Mouse (Mus musculus) telencephalon, adult 2 months (tissue): ENCODE measurements around the gene Dgkh.

Experiments
- DNase-seq: peaks from one replicate; pipeline ENCODE4 v3.0.0-alpha.2; 2011; ENCODE audit warnings: low read depth, low spot score

The Dgkh gene

GRCm38 (mm10) chr14:78538572-78539320 lies 193.8 kb downstream of the Dgkh start:
- no peak for DNase-seq

- DNase-seq, result peak; percentile 53
Measured at GRCm38 (mm10) chr14:78537551-78537950, 195.0 kb downstream of the Dgkh start.

GRCm38 (mm10) chr14:78536281-78537165 lies 196.1 kb downstream of the Dgkh start, which contains the start of gene Akap11:
Gene Akap11 (minus strand): TSS chr14:78536808.
- peak; percentile 96 for DNase-seq

- no peak for DNase-seq
Measured at GRCm38 (mm10) chr14:78535366-78535765, 197.2 kb downstream of the Dgkh start.

- DNase-seq, result no peak
Measured at GRCm38 (mm10) chr14:78534651-78535050, 197.9 kb downstream of the Dgkh start.

GRCm38 (mm10) chr14:78533701-78534100 lies 198.9 kb downstream of the Dgkh start:
- DNase-seq, result no peak

- DNase-seq, result no peak
Measured at GRCm38 (mm10) chr14:78532345-78532744, 200.2 kb downstream of the Dgkh start.

GRCm38 (mm10) chr14:78530256-78530655 lies 202.3 kb downstream of the Dgkh start:
- no peak for DNase-seq

GRCm38 (mm10) chr14:78528461-78529425 lies 203.8 kb downstream of the Dgkh start:
- DNase-seq, result no peak

- DNase-seq, result no peak
Measured at GRCm38 (mm10) chr14:78526907-78527306, 205.7 kb downstream of the Dgkh start.

GRCm38 (mm10) chr14:78526475-78526874 lies 206.1 kb downstream of the Dgkh start:
- DNase-seq, result no peak

GRCm38 (mm10) chr14:78525611-78526457 lies 206.7 kb downstream of the Dgkh start:
- DNase-seq, result no peak

GRCm38 (mm10) chr14:78525059-78525458 lies 207.5 kb downstream of the Dgkh start:
- DNase-seq, result no peak

GRCm38 (mm10) chr14:78510713-78511112 lies 221.9 kb downstream of the Dgkh start:
- no peak for DNase-seq

- DNase-seq, result no peak
Measured at GRCm38 (mm10) chr14:78509791-78510190, 222.8 kb downstream of the Dgkh start.
